In the genomic region with DNA sequence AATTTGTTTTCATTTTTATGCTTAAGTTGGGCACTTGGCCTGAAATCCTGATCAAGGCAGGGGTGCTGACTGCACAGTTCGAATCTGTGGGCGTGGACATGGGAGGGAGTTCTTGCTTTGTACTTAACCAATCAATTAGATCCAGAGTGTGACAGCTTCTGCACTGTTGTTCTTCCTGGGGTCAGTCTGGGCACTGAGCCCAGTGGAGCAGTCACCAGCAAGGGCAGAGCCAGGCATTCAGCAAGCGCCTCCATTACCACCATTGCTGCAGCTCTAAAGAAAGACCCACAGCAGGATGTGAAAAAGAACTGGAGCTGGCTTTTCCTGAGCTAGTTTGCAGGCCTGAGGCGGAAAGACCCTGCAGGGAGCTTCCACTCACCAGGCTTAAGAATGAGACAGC, we compare ENCODE assay signal across 8 mouse cellular contexts. TPM values are rescaled to one million over a fixed set of nuclear protein-coding genes. Genes with fewer than 3 reads are reported as not detected.
A peak's percentile ranks its signal among the peaks of the same experiment; 100 is the strongest.
DNase-seq lines count a peak whose midpoint lies in the region; ATAC-seq lines count a peak whose summit lies in the region.
"Had no signal": no experiment of that assay in that cellular context is flagged by ENCODE, and none has a peak within 500 bp of the region (broad histone marks: within the 10 kb centered on the region; RNA-seq: fewer than 3 reads in every experiment).

No protein-coding gene starts in this region.

- ATAC-seq in forebrain, embryonic 11.5 days (replicated peaks; ENCODE audit: low FRiP score): peak; percentile 71; the same call in 1 of the 2 replicates
- ATAC-seq in lung, embryonic 16.5 days (ENCODE audit: low read depth): peak; percentile 88

- no peaks in the 10 kb centered on the region for H3K36me3 ChIP-seq in forebrain, embryonic 11.5 days (ENCODE audit: control insufficient read depth, insufficient read depth, low read length)
- H3K36me3 ChIP-seq in lung, embryonic 16.5 days (ENCODE audit: control insufficient read depth, insufficient read depth, low read length): no peaks in the 10 kb centered on the region

- no peak overlapping the region for H3K9ac ChIP-seq in forebrain, embryonic 11.5 days (ENCODE audit: low read length)
- H3K9ac ChIP-seq in lung, embryonic 16.5 days (ENCODE audit: low read length): 0 out of 2 replicates have a peak overlapping the region, but pooled peaks have one; percentile 2

- WGBS in forebrain, embryonic 11.5 days: 15% methylated on average over 4 of the region's 4 CpGs
- WGBS in lung, embryonic 16.5 days: 32% methylated on average over 4 of the region's 4 CpGs

- H3K27me3 ChIP-seq in forebrain, embryonic 11.5 days (ENCODE audit: control insufficient read depth, insufficient read depth, low read length): no peaks in the 10 kb centered on the region
- no peaks in the 10 kb centered on the region for H3K27me3 ChIP-seq in lung, embryonic 16.5 days (ENCODE audit: control insufficient read depth, insufficient read depth, low read depth, low read length)

- DNase-seq in 3T3-L1 (ENCODE audit: low read depth, low spot score) (peak; percentile 69), NIH3T3 (ENCODE audit: low read depth) (peak; percentile 76)
- peak; percentile 61 for DNase-seq in forebrain, embryonic 11.5 days (ENCODE audit: low spot score)
- peak; percentile 48 to 55 for DNase-seq in kidney, adult 8-10 months
- peak; percentile 29 for DNase-seq in right cerebral cortex, postnatal 4 days
- no peak for DNase-seq in gastrocnemius, adult 8-10 months (ENCODE audit: low spot score in 2 of 2)

- H3K4me1 ChIP-seq in forebrain, embryonic 11.5 days (replicated peaks; ENCODE audit: control insufficient read depth, insufficient read depth, low read length): no peaks in the 10 kb centered on the region; the same call in 1 of the 2 replicates
- peaks cover 29% of the 10 kb centered on the region for H3K4me1 ChIP-seq in lung, embryonic 16.5 days (replicated peaks; ENCODE audit: control insufficient read depth, insufficient read depth, low read length)

- H3K9me3 ChIP-seq in forebrain, embryonic 11.5 days (ENCODE audit: control insufficient read depth, low read length): no peaks in the 10 kb centered on the region
- no peaks in the 10 kb centered on the region for H3K9me3 ChIP-seq in lung, embryonic 16.5 days (ENCODE audit: control insufficient read depth, low read length)

- H3K4me2 ChIP-seq in forebrain, embryonic 11.5 days (ENCODE audit: low read depth, low read length, severe bottlenecking): no peak overlapping the region
- peak overlapping the region; percentile 6; the same call in 1 of the 2 replicates for H3K4me2 ChIP-seq in lung, embryonic 16.5 days (ENCODE audit: low read depth, low read length)

- no peak overlapping the region for H3K4me3 ChIP-seq in forebrain, embryonic 11.5 days (ENCODE audit: low read depth, low read length)
- no peak overlapping the region for H3K4me3 ChIP-seq in lung, embryonic 16.5 days (ENCODE audit: low read length)

- no peak overlapping the region for H3K27ac ChIP-seq in forebrain, embryonic 11.5 days (ENCODE audit: low read depth, low read length)
- H3K27ac ChIP-seq in lung, embryonic 16.5 days (ENCODE audit: low read length): peak overlapping the region; percentile 79

RNA-seq across cellular contexts. Expression of gene Sema4c, which starts 38.0 kb away (rescaled TPM):
- 2.9 and 3.3 TPM in 2 replicates for polyA plus RNA-seq in forebrain, embryonic 11.5 days (2014; fragmentation: Nextera tagmentation; extraction: Ambion mirVana)
- polyA plus RNA-seq in lung, embryonic 16.5 days (2015; fragmentation: Nextera tagmentation; extraction: Ambion mirVana): 14.4 and 14.8 TPM in 2 replicates
- 1 to 10 TPM; 2.7 to 5.2 (median 4.6) TPM for total RNA-seq in gastrocnemius, adult 8-10 months (2022)

RNA-seq across cellular contexts. Expression of gene Ankrd39, which starts 48.9 kb away (rescaled TPM):
- 18.7 and 20.8 TPM in 2 replicates for polyA plus RNA-seq in forebrain, embryonic 11.5 days (2014; fragmentation: Nextera tagmentation; extraction: Ambion mirVana)
- polyA plus RNA-seq in lung, embryonic 16.5 days (2015; fragmentation: Nextera tagmentation; extraction: Ambion mirVana): 23.3 and 26.2 TPM in 2 replicates
- 1 to 10 TPM; 6.3 to 9.7 (median 9.4) TPM for total RNA-seq in gastrocnemius, adult 8-10 months (2022)

RNA-seq across cellular contexts. Expression of gene Gm42417, which starts 56.9 kb away (rescaled TPM):
- polyA plus RNA-seq in forebrain, embryonic 11.5 days (2014; fragmentation: Nextera tagmentation; extraction: Ambion mirVana): not detected in 2 replicates
- 0.29 TPM in 1 of 2 replicates, not detected in the other for polyA plus RNA-seq in lung, embryonic 16.5 days (2015; fragmentation: Nextera tagmentation; extraction: Ambion mirVana)
- total RNA-seq in gastrocnemius, adult 8-10 months (2022): 1,000 to 10,000 TPM in 3 of 4 experiments, 100 to 1,000 TPM in 1; 926 to 1,454 (median 1,403) TPM
- total RNA-seq: left cerebral cortex, postnatal 14 days had no signal

RNA-seq across cellular contexts. Expression of gene Ankrd23, which starts 59.4 kb away (rescaled TPM):
- polyA plus RNA-seq in forebrain, embryonic 11.5 days (2014; fragmentation: Nextera tagmentation; extraction: Ambion mirVana): 14.1 and 16.5 TPM in 2 replicates
- 17.9 and 20.0 TPM in 2 replicates for polyA plus RNA-seq in lung, embryonic 16.5 days (2015; fragmentation: Nextera tagmentation; extraction: Ambion mirVana)
- total RNA-seq in gastrocnemius, adult 8-10 months (2022): 1,000 to 10,000 TPM; 2,275 to 3,003 (median 2,494) TPM

Comparison
In these comparisons a context has a peak if more than half of its experiments do, and no peak if none do; other contexts are left out.
1. DNase-seq: peak in 3T3-L1 (single experiment), NIH3T3 (single experiment), forebrain, embryonic 11.5 days (single experiment), kidney, adult 8-10 months (2 of 2) and right cerebral cortex, postnatal 4 days (single experiment); none in gastrocnemius, adult 8-10 months (0 of 2).